Mouse (Mus musculus) midbrain, embryonic 16.5 days (tissue): ENCODE measurements around the gene Edc4. TPM values are rescaled to one million over a fixed set of nuclear protein-coding genes. Genes with fewer than 3 reads are reported as not detected.
A peak's percentile ranks its signal among the peaks of the same experiment; 100 is the strongest.

Source experiments
- ATAC-seq: fragments of 200-750 bp; cut with Nextera tagmentation; 2 replicates; pipeline ENCODE4 v1.8.0; 2017; ENCODE audit warnings: moderate TSS enrichment
- H3K27ac ChIP-seq: fragments of 300-500 bp; sonication (generic); 2 replicates; pipeline ENCODE4 v1.5.1; 2014; ENCODE audit warnings: mild to moderate bottlenecking, low read length, mixed read lengths
- H3K27me3 ChIP-seq: fragments of 300-500 bp; sonication (generic); 2 replicates; pipeline ENCODE4 v1.6.1; 2014; ENCODE audit warnings: low read depth, low read length, mixed read lengths; ENCODE audit not compliant: control insufficient read depth, insufficient read depth
- H3K36me3 ChIP-seq: fragments of 300-500 bp; sonication (generic); 2 replicates; pipeline ENCODE4 v1.6.1; 2014; ENCODE audit warnings: mild to moderate bottlenecking, low read length, moderate library complexity, mixed read lengths; ENCODE audit not compliant: control insufficient read depth, insufficient read depth
- H3K4me1 ChIP-seq: fragments of 300-500 bp; sonication (generic); 2 replicates; pipeline ENCODE4 v1.6.1; 2014; ENCODE audit warnings: mild to moderate bottlenecking, low read length, mixed read lengths; ENCODE audit not compliant: control insufficient read depth, insufficient read depth
- H3K4me2 ChIP-seq: fragments of 300-500 bp; sonication (generic); 2 replicates; pipeline ENCODE4 v1.6.1; 2014; ENCODE audit warnings: mild to moderate bottlenecking, low read length, mixed read lengths
- H3K4me3 ChIP-seq: fragments of 300-500 bp; sonication (generic); 2 replicates; pipeline ENCODE4 v1.5.1; 2014; ENCODE audit warnings: low read depth, mild to moderate bottlenecking, low read length, moderate library complexity, mixed read lengths
- H3K9ac ChIP-seq: fragments of 300-500 bp; sonication (generic); 2 replicates; pipeline ENCODE4 v1.6.1; 2014; ENCODE audit warnings: low read depth, low read length, mixed read lengths
- H3K9me3 ChIP-seq: fragments of 300-500 bp; sonication (generic); replicated peaks from 2 replicates; pipeline ENCODE4 v1.6.1; 2014; ENCODE audit warnings: mild to moderate bottlenecking, low read length, mixed read lengths; ENCODE audit not compliant: control insufficient read depth, poor library complexity, severe bottlenecking
- WGBS: fragments of 180-500 bp; shearing (Covaris S2); extraction: QIAGEN DNeasy Blood & Tissue Kit; methylation state at CpG from one replicate; pipeline ENCODE4 v1.1.7; 2014; 5-methylcytosine and 5-hydroxymethylcytosine counted together
- polyA plus RNA-seq: library from polyadenylated mRNA; unstranded; fragments of >200 nt; fragmentation: Nextera tagmentation; extraction: Ambion mirVana; gene quantifications from 2 replicates; pipeline ENCODE4 v1.2.1, GENCODE M21; 2015

Edc4 gene
- polyA plus RNA-seq, 1 experiment from 2014 or later, result 56.9 TPM

DNA sequence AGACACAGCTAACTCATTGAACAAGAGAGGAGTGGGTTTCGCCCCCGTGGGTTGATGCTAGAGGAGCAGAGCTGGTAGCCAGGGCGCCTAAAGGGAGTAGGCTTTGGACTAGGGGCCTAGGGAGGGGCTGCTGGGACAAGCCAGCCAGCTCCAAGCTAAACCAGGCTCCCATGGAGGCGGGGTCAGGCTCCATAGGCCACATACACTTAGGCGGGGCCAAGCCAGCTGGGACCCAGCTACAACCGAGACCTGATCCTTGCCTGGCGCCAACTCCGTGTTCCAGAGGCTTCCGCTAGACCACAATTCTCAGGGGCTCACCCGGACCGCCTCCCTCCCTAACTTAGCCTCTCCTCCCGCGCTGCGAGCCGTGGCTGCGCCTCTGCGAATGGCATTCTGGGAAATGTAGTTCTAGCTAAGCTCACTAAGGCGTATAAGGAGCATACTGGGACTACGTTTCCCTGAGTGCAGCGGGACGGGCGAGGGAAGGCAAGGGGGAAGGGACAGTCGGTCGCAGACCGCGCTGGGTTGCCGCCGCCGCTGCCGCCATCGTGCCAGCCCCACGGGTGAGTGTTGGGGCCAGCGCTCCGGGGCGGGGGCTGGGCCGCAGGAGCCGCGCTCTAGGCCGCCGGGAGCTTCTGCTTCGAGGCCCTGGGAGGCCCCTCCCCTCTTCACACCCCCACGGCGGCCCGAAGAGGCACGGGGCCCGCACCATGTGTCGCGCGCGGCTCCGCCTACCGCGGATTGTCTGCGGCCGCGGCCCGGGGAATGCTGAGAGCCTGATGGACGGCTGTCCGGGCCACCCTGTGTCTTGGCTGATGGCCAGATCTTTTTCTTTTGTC lies 20.3 kb upstream of the Edc4 start, which contains the start of gene Nutf2:
Nutf2 (plus strand) TSS at position 438 of the 839 bp plus-strand sequence.
- Histone ChIP-seq H3K4me1 (peaks cover 61% of the 10 kb centered on the region), H3K27ac (peak within 1 kb of the TSS; percentile 90), H3K9ac (peak within 1 kb of the TSS; percentile 93), H3K9me3 (no peaks in the 10 kb centered on the region), H3K4me3 (peak within 1 kb of the TSS; percentile 91), H3K4me2 (peak within 1 kb of the TSS; percentile 93), H3K27me3 (no peaks in the 10 kb centered on the region), H3K36me3 (no peaks in the 10 kb centered on the region)
- peak; percentile 98 for ATAC-seq
- under 1% methylated on average over 56 of the region's 59 CpGs for WGBS

DNA sequence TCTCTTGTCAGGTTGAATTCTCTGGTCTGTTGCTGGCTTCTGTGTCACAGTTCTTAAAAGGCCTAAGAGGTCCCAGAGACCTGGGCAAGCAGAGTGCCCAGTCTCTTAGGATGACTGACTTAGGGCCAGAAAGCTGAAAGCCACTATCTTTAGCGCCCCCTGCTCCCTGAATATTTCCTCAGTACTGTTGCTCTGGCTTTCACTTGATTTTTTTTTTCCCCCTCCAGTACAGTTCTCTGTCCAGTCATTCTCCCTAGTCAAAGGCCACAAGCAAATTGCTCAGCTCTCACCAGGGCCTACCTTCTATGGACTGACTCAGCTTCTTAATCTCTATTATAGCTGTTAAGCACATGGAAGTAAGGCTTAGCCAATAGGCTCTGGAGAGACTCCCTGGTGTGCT lies 18.7 kb upstream of the Edc4 start:
- Histone ChIP-seq H3K4me2 (peak overlapping the region; percentile 93), H3K27ac (no peak overlapping the region), H3K27me3 (no peaks in the 10 kb centered on the region), H3K4me1 (peaks cover 48% of the 10 kb centered on the region), H3K4me3 (peak overlapping the region; percentile 91), H3K36me3 (no peaks in the 10 kb centered on the region), H3K9me3 (no peaks in the 10 kb centered on the region), H3K9ac (peak overlapping the region; percentile 93)
- WGBS, result 0% methylated on average over 1 of the region's 1 CpGs
- no peak for ATAC-seq

DNA sequence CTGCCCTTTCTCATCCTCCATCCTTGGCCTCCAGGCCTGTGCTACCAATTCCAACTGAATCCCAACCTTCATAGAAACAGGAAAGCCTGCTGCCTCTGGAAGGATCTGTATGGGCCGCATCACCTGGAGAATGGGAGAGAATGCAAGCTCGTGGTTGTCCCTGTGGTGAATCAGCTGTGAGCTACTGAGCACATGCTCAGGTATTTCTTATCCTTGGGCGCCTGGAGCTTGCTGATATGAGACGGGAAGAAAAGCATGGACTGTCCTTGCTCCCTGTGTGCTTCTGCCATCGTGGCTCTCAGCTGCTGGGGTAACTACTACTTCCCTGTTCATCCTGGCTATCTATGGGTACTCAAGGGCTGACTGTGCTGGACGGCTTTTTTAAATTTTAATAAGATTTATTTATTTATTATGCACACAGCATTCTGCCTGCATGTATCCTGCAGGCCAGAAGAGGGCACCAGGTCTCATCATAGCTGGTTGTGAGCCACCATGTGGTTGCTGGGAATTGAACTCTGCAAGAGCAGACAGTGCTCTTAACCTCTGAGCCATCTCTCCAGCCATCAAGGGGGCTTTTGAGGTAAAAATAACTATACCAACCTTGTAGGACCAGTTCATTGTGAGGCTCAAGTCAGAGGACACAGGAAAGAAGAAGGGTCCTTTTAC lies 14.2 kb upstream of the Edc4 start:
- WGBS, result 84% methylated on average over 6 of the region's 6 CpGs
- ATAC-seq, result no peak
- Histone ChIP-seq H3K9me3 (no peaks in the 10 kb centered on the region), H3K4me1 (peaks cover 25% of the 10 kb centered on the region), H3K36me3 (peaks cover 13% of the 10 kb centered on the region), H3K9ac (no peak overlapping the region), H3K27me3 (no peaks in the 10 kb centered on the region), H3K4me3 (no peak overlapping the region), H3K4me2 (no peak overlapping the region), H3K27ac (no peak overlapping the region)

DNA sequence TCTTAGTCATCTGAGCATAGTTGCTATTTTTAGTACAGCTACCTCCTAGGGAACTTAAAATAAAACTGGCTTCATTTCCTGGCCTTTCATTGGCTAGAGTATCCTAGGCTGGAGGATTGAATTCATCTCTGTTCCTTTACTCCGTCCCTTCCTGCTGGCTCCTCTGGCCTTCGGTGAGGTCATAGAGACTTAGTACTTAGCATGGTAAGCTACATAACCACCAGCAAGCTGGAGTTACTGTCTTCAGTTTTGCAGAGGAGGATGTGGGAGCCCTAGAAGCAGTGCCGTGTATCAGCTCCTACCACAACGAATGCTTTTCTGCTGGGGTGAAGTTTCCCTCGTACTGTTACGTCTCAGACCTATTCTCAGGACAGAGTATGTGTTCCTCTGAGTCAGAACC lies 6.4 kb upstream of the Edc4 start:
- no peak overlapping the region for H3K4me2 ChIP-seq
- ATAC-seq, result no peak
- no peaks in the 10 kb centered on the region for H3K4me1 ChIP-seq
- no peak overlapping the region for H3K4me3 ChIP-seq
- no peaks in the 10 kb centered on the region for H3K9me3 ChIP-seq
- no peak overlapping the region for H3K9ac ChIP-seq
- no peaks in the 10 kb centered on the region for H3K27me3 ChIP-seq
- H3K36me3 ChIP-seq, result peaks cover 13% of the 10 kb centered on the region
- H3K27ac ChIP-seq, result no peak overlapping the region
- WGBS, result 94% methylated on average over 6 of the region's 6 CpGs

GRCm38 (mm10) chr8:105889756-105890465 lies 9.2 kb downstream of the Edc4 start:
- H3K4me2 ChIP-seq, result no peak overlapping the region
- WGBS, result 95% methylated on average over 12 of the region's 12 CpGs

GRCm38 (mm10) chr8:105890870-105891269 lies 10.2 kb downstream of the Edc4 start:
- no peaks in the 10 kb centered on the region for H3K9me3 ChIP-seq
- peaks cover 5% of the 10 kb centered on the region; the same call in 1 of the 2 replicates for H3K4me1 ChIP-seq
- H3K27me3 ChIP-seq, result no peaks in the 10 kb centered on the region
- H3K9ac ChIP-seq, result no peak overlapping the region
- no peak overlapping the region for H3K27ac ChIP-seq
- H3K4me2 ChIP-seq, result no peak overlapping the region
- no peak for ATAC-seq
- H3K36me3 ChIP-seq, result peaks cover 53% of the 10 kb centered on the region
- H3K4me3 ChIP-seq, result no peak overlapping the region
- 93% methylated on average over 6 of the region's 6 CpGs for WGBS

More at GRCm38 (mm10) chr8:105889756-105890465, 9.2 kb downstream of the Edc4 start:
- Histone ChIP-seq H3K9me3 (no peaks in the 10 kb centered on the region), H3K4me3 (no peak overlapping the region), H3K9ac (no peak overlapping the region), H3K4me1 (peaks cover 5% of the 10 kb centered on the region; the same call in 1 of the 2 replicates), H3K36me3 (peaks cover 60% of the 10 kb centered on the region), H3K27me3 (no peaks in the 10 kb centered on the region), H3K27ac (no peak overlapping the region)
- ATAC-seq, result no peak

GRCm38 (mm10) chr8:105892432-105892831 lies 11.8 kb downstream of the Edc4 start:
- no peaks in the 10 kb centered on the region for H3K9me3 ChIP-seq

GRCm38 (mm10) chr8:105893339-105893738 lies 12.7 kb downstream of the Edc4 start, which contains the start of gene Nrn1l:
TSS of gene Nrn1l (plus strand) at chr8:105893567.
- peak within 1 kb of the TSS; percentile 23; the same call in 1 of the 2 replicates for H3K4me2 ChIP-seq
- ATAC-seq, result peak; percentile 74
- 5% methylated on average over 11 of the region's 11 CpGs for WGBS
- H3K9me3 ChIP-seq, result no peaks in the 10 kb centered on the region
- H3K9ac ChIP-seq, result 0 out of 2 replicates have a peak within 1 kb of the TSS, but pooled peaks have one; percentile 20
- peaks cover 35% of the 10 kb centered on the region for H3K36me3 ChIP-seq
- H3K4me3 ChIP-seq, result no peak within 1 kb of the TSS
- 0 out of 2 replicates have a peak within 1 kb of the TSS, but pooled peaks have one; percentile 8 for H3K27ac ChIP-seq
- H3K4me1 ChIP-seq, result peaks cover 5% of the 10 kb centered on the region; the same call in 1 of the 2 replicates
- no peaks in the 10 kb centered on the region for H3K27me3 ChIP-seq

More at GRCm38 (mm10) chr8:105892432-105892831, 11.8 kb downstream of the Edc4 start:
- H3K4me2 ChIP-seq, result no peak overlapping the region
- WGBS, result 87% methylated on average over 6 of the region's 6 CpGs
- H3K4me1 ChIP-seq, result peaks cover 5% of the 10 kb centered on the region; the same call in 1 of the 2 replicates
- H3K4me3 ChIP-seq, result no peak overlapping the region
- no peak overlapping the region for H3K27ac ChIP-seq
- no peak overlapping the region for H3K9ac ChIP-seq
- ATAC-seq, result no peak
- no peaks in the 10 kb centered on the region for H3K27me3 ChIP-seq
- peaks cover 39% of the 10 kb centered on the region for H3K36me3 ChIP-seq
